Mouse (Mus musculus): ENCODE data around the gene Pnpla8. TPM values are rescaled to one million over a fixed set of nuclear protein-coding genes. Genes with fewer than 3 reads are reported as not detected.

Pnpla8 gene
- total and polyA plus RNA-seq, 2 experiments from 2014 or later, result 62.7 to 107 TPM

- 28% methylated on average over 5 of the region's 5 CpGs for WGBS
- no peak for TF ChIP-seq CTCF (IDR thresholded peaks at IDR 0.05; ENCODE audit: low read depth)
- Histone ChIP-seq H3K27me3 (ENCODE audit: insufficient read depth, low read length) (no peaks in the 10 kb centered on the region), H3K9ac (replicated peaks; ENCODE audit: low read length) (no peak overlapping the region), H3K4me1 (ENCODE audit: insufficient read depth, low read length) (peaks cover 5% of the 10 kb centered on the region; the same call in 1 of the 2 replicates), H3K4me2 (ENCODE audit: low read depth, low read length) (0 out of 2 replicates have a peak overlapping the region, but pooled peaks have one; percentile 5), H3K27ac (peak overlapping the region; percentile 58; the same call in 1 of the 2 replicates), H3K9me3 (ENCODE audit: low read length) (no peaks in the 10 kb centered on the region), H3K4me3 (ENCODE audit: low read length) (no peak overlapping the region), H3K36me3 (ENCODE audit: insufficient read depth, low read length) (no peaks in the 10 kb centered on the region)
- ATAC-seq, result no peak
- no peak for DNase-seq (ENCODE audit: low spot score)
These were observed 124.1 kb downstream of the Pnpla8 start for GRCm38 (mm10) chr12:44345251-44345650.

DNA sequence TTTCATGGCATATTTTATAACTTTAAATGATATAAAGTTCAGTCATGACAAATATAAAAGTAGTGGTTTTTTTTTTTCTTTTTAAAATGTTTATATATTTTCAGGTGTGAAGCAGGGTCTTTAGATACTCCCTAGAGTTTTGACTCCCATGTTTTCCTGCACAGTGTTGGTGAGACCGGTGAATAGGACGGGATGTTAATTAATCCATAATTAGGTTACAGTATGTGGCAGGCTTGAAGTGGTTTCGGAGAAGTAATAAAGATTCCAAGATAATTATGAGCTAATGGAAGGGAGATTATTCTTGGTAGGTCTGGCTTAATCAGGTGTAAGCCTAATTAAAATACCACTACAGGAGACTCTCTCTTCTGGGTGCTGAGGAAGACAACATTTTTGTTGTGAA, 125.0 kb downstream of the Pnpla8 start:
- TF ChIP-seq CTCF (IDR thresholded peaks at IDR 0.05; ENCODE audit: low read depth), result no peak
- Histone ChIP-seq H3K36me3 (ENCODE audit: insufficient read depth, low read length) (no peaks in the 10 kb centered on the region), H3K9ac (replicated peaks; ENCODE audit: low read length) (no peak overlapping the region), H3K27ac (0 out of 2 replicates have a peak overlapping the region, but pooled peaks have one; percentile 41), H3K4me3 (ENCODE audit: low read length) (no peak overlapping the region), H3K4me1 (ENCODE audit: insufficient read depth, low read length) (peaks cover 5% of the 10 kb centered on the region; the same call in 1 of the 2 replicates), H3K4me2 (ENCODE audit: low read depth, low read length) (no peak overlapping the region), H3K27me3 (ENCODE audit: insufficient read depth, low read length) (no peaks in the 10 kb centered on the region), H3K9me3 (ENCODE audit: low read length) (no peaks in the 10 kb centered on the region)
- ATAC-seq (no peak), DNase-seq (ENCODE audit: low spot score) (no peak)
- 42% methylated on average over 3 of the region's 3 CpGs for WGBS

- WGBS, result 90% methylated on average over 4 of the region's 4 CpGs
- H3K9ac ChIP-seq (replicated peaks; ENCODE audit: low read length), result no peak overlapping the region
- H3K4me1 ChIP-seq (ENCODE audit: insufficient read depth, low read length), result no peaks in the 10 kb centered on the region
- H3K4me2 ChIP-seq (ENCODE audit: low read depth, low read length), result no peak overlapping the region
- ATAC-seq, result no peak
- H3K4me3 ChIP-seq (ENCODE audit: low read length), result no peak overlapping the region
- H3K9me3 ChIP-seq (ENCODE audit: low read length), result no peaks in the 10 kb centered on the region
- no peaks in the 10 kb centered on the region for H3K27me3 ChIP-seq (ENCODE audit: insufficient read depth, low read length)
- no peak for DNase-seq (ENCODE audit: low spot score)
- TF ChIP-seq CTCF (IDR thresholded peaks at IDR 0.05; ENCODE audit: low read depth), result no peak
- no peak overlapping the region for H3K27ac ChIP-seq
- H3K36me3 ChIP-seq (ENCODE audit: insufficient read depth, low read length), result no peaks in the 10 kb centered on the region
These were observed 133.9 kb downstream of the Pnpla8 start for GRCm38 (mm10) chr12:44355116-44355515.

DNA sequence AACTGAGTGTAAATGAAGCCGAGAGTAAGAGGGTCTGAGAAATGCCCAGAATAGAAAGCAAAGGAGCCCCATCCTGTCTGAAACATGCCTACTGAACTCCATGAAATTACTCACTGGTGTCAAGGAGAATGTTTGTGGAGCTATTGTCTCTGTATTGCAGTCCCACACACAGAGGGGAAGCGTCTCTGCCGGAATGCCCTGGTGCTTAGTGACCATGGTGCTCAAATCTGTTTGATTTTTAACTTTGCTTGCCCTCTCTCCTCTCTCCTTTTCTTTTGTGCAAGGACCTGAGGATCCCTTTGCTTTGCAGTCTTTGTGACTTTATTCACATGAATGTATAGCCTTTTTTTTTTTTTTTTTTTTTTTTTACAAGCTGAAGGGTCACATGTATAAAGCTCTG, 136.3 kb downstream of the Pnpla8 start:
- DNase-seq (ENCODE audit: low spot score), result no peak
- H3K27ac ChIP-seq, result no peak overlapping the region
- no peaks in the 10 kb centered on the region for H3K9me3 ChIP-seq (ENCODE audit: low read length)
- ATAC-seq, result no peak
- H3K36me3 ChIP-seq (ENCODE audit: insufficient read depth, low read length), result no peaks in the 10 kb centered on the region
- H3K9ac ChIP-seq (replicated peaks; ENCODE audit: low read length), result no peak overlapping the region
- H3K27me3 ChIP-seq (ENCODE audit: insufficient read depth, low read length), result no peaks in the 10 kb centered on the region
- no peak overlapping the region for H3K4me3 ChIP-seq (ENCODE audit: low read length)
- TF ChIP-seq CTCF (IDR thresholded peaks at IDR 0.05; ENCODE audit: low read depth), result no peak
- WGBS, result 15% methylated on average over 3 of the region's 3 CpGs
- H3K4me2 ChIP-seq (ENCODE audit: low read depth, low read length), result no peak overlapping the region
- H3K4me1 ChIP-seq (ENCODE audit: insufficient read depth, low read length), result no peaks in the 10 kb centered on the region

GRCm38 (mm10) chr12:44357881-44358280, 136.7 kb downstream of the Pnpla8 start:
- Histone ChIP-seq H3K27ac (no peak overlapping the region), H3K36me3 (ENCODE audit: insufficient read depth, low read length) (no peaks in the 10 kb centered on the region), H3K27me3 (ENCODE audit: insufficient read depth, low read length) (no peaks in the 10 kb centered on the region), H3K9ac (replicated peaks; ENCODE audit: low read length) (no peak overlapping the region), H3K4me2 (ENCODE audit: low read depth, low read length) (no peak overlapping the region), H3K4me1 (ENCODE audit: insufficient read depth, low read length) (no peaks in the 10 kb centered on the region), H3K9me3 (ENCODE audit: low read length) (no peaks in the 10 kb centered on the region), H3K4me3 (ENCODE audit: low read length) (no peak overlapping the region)
- DNase-seq (ENCODE audit: low spot score) (no peak), ATAC-seq (no peak)
- TF ChIP-seq CTCF (IDR thresholded peaks at IDR 0.05; ENCODE audit: low read depth), result no peak
- 21% methylated on average over 1 of the region's 1 CpGs for WGBS

- H3K36me3 ChIP-seq (ENCODE audit: insufficient read depth, low read length), result no peaks in the 10 kb centered on the region
- ATAC-seq (no peak), DNase-seq (ENCODE audit: low spot score) (peak; percentile 53)
- no peaks in the 10 kb centered on the region for H3K9me3 ChIP-seq (ENCODE audit: low read length)
- no peak overlapping the region for H3K4me2 ChIP-seq (ENCODE audit: low read depth, low read length)
- H3K4me1 ChIP-seq (ENCODE audit: insufficient read depth, low read length), result peaks cover 7% of the 10 kb centered on the region; the same call in 1 of the 2 replicates
- no peaks in the 10 kb centered on the region for H3K27me3 ChIP-seq (ENCODE audit: insufficient read depth, low read length)
- no peak overlapping the region for H3K4me3 ChIP-seq (ENCODE audit: low read length)
- no peak for TF ChIP-seq CTCF (IDR thresholded peaks at IDR 0.05; ENCODE audit: low read depth)
- no peak overlapping the region for H3K27ac ChIP-seq
- WGBS, result 40% methylated on average over 3 of the region's 3 CpGs
- no peak overlapping the region for H3K9ac ChIP-seq (replicated peaks; ENCODE audit: low read length)
These were observed 150.0 kb downstream of the Pnpla8 start for GRCm38 (mm10) chr12:44371076-44371710.

Small RNAs within 50 kb of the gene (microRNA-seq; reads per million reads assigned to microRNA genes)
- 0 to 0.71 reads per million in 2 experiments for gene Mir5627

Other genes starting within 250 kb of the Pnpla8 start
- 12.3 and 40.8 TPM in 2 replicates for gene Dnajb9, start 11.0 kb upstream of the Pnpla8 start, total RNA-seq (2014; rRNA removed)
- gene Dnajb9, start 11.0 kb upstream of the Pnpla8 start, polyA plus RNA-seq (2015; fragmentation: Nextera tagmentation; extraction: Ambion mirVana), result 31.8 and 34.7 TPM in 2 replicates
- 163 and 192 TPM in 2 replicates for gene Nrcam, start 107.5 kb downstream of the Pnpla8 start, total RNA-seq (2014; rRNA removed)
- gene Nrcam, start 107.5 kb downstream of the Pnpla8 start, polyA plus RNA-seq (2015; fragmentation: Nextera tagmentation; extraction: Ambion mirVana), result 113 and 117 TPM in 2 replicates

Measured in hindbrain, postnatal 0 days (tissue).